Mouse (Mus musculus): ENCODE results near the gene Cacng3. TPM values are rescaled to one million over a fixed set of nuclear protein-coding genes. Genes with fewer than 3 reads are reported as not detected.

The Cacng3 gene
- polyA plus RNA-seq, 1 experiment from 2014 or later, result 0.17 TPM

DNA sequence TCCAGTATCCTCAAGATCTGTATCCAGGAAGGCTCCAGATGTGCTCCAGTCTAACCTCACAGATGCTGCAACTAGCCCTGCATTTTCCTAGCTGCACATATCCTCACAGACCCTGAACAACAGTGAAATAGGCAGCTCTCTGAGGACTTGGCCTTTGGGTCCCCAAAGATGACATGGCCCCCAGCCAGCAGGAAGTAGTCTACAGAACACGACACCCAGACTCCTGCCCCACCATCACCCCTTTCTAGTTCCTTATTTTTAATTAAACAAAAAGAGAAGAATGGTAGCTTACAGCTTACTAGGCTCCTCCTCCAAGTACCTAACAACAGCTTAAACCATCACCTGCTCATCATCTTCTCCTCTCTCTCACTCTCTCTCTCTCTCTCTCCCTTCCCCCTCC lies 143.4 kb downstream of the Cacng3 start:
- Histone ChIP-seq H3K9me3 (ENCODE audit: control insufficient read depth, low read length) (no peaks in the 10 kb centered on the region), H3K27ac (replicated peaks) (no peak overlapping the region), H3K4me3 (ENCODE audit: low read depth, low read length) (no peak overlapping the region), H3K4me1 (replicated peaks; ENCODE audit: control insufficient read depth, insufficient read depth) (no peaks in the 10 kb centered on the region), H3K27me3 (ENCODE audit: control insufficient read depth, insufficient read depth, low read length) (no peaks in the 10 kb centered on the region), H3K9ac (ENCODE audit: low read length) (no peak overlapping the region), H3K36me3 (ENCODE audit: control insufficient read depth, insufficient read depth, low read length) (no peaks in the 10 kb centered on the region), H3K4me2 (replicated peaks; ENCODE audit: low read depth) (no peak overlapping the region)
- no peak for TF ChIP-seq EP300 (optimal IDR thresholded peaks at IDR 0.05)
- TF ChIP-seq CTCF (IDR thresholded peaks at IDR 0.05; ENCODE audit: low read depth), result no peak
- 8% methylated on average over 1 of the region's 1 CpGs for WGBS
- DNase-seq (ENCODE audit: low spot score) (no peak), ATAC-seq (ENCODE audit: low FRiP score, low TSS enrichment) (no peak)

DNA sequence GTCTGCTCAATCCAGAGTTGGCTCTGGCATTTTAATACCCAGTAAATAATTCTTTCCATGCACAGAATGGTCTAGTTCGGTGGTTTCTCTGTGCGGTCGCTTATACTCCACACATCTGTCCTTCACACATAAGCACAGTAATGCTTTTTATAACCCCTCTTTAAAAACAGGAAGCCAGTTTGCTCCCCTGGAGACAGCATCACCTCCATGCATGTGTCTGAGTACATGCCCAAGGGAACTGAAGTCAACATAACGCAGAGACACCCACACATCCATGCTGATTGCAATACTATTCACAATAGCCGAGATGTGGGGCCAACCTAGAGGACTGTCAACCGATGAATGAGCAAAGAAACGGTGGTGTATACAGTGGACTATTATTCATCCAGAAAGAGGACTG lies 147.3 kb downstream of the Cacng3 start:
- ATAC-seq (ENCODE audit: low FRiP score, low TSS enrichment) (no peak), DNase-seq (ENCODE audit: low spot score) (no peak)
- no peak for TF ChIP-seq CTCF (IDR thresholded peaks at IDR 0.05; ENCODE audit: low read depth)
- TF ChIP-seq EP300 (optimal IDR thresholded peaks at IDR 0.05), result no peak
- 77% methylated on average over 7 of the region's 7 CpGs for WGBS
- Histone ChIP-seq H3K9me3 (ENCODE audit: control insufficient read depth, low read length) (no peaks in the 10 kb centered on the region), H3K27ac (replicated peaks) (no peak overlapping the region), H3K4me2 (replicated peaks; ENCODE audit: low read depth) (no peak overlapping the region), H3K27me3 (ENCODE audit: control insufficient read depth, insufficient read depth, low read length) (no peaks in the 10 kb centered on the region), H3K4me3 (ENCODE audit: low read depth, low read length) (no peak overlapping the region), H3K9ac (ENCODE audit: low read length) (no peak overlapping the region), H3K4me1 (replicated peaks; ENCODE audit: control insufficient read depth, insufficient read depth) (no peaks in the 10 kb centered on the region), H3K36me3 (ENCODE audit: control insufficient read depth, insufficient read depth, low read length) (no peaks in the 10 kb centered on the region)

Data from stomach, postnatal 0 days (tissue).